Mouse (Mus musculus) myocyte (in vitro differentiated cells): ENCODE data around the gene Rab20. TPM values are rescaled to one million over a fixed set of nuclear protein-coding genes. Genes with fewer than 3 reads are reported as not detected.

Source experiments
- H3K27me3 ChIP-seq: one replicate; pipeline ENCODE4 v1.6.1; 2011; ENCODE audit not compliant: control insufficient read depth, insufficient read depth, insufficient read length
- H3K36me3 ChIP-seq: one replicate; pipeline ENCODE4 v1.6.1; 2011; ENCODE audit not compliant: control insufficient read depth, insufficient read depth
- H3K4me2 ChIP-seq: one replicate; pipeline ENCODE4 v1.6.1; 2011; ENCODE audit warnings: low read depth, control low read depth
- H3K4me3 ChIP-seq: one replicate; pipeline ENCODE4 v1.5.1; 2011; ENCODE audit warnings: mild to moderate bottlenecking, control low read depth, moderate library complexity
- H3K79me2 ChIP-seq: one replicate; pipeline ENCODE4 v1.6.1; 2011; ENCODE audit not compliant: control insufficient read depth, insufficient read depth
- H3ac ChIP-seq: one replicate; pipeline ENCODE4 v1.6.1; 2011; ENCODE audit not compliant: control insufficient read depth, insufficient read length
- CEBPB ChIP-seq: IDR thresholded peaks from 2 replicates; pipeline ENCODE4 v1.6.1; 2011; ENCODE audit warnings: mild to moderate bottlenecking, moderate library complexity; ENCODE audit not compliant: poor library complexity, insufficient read depth, severe bottlenecking
- E2F4 ChIP-seq: IDR thresholded peaks from one replicate; pipeline ENCODE4 v1.6.1; 2011; ENCODE audit warnings: mild to moderate bottlenecking, control low read depth, moderate library complexity; ENCODE audit not compliant: insufficient read depth
- MAX ChIP-seq: IDR thresholded peaks from one replicate; pipeline ENCODE4 v1.6.1; 2011; ENCODE audit warnings: low read depth, mild to moderate bottlenecking, control low read depth
- MYOD1 ChIP-seq, 3 experiments: IDR thresholded peaks; one replicate each; pipeline ENCODE4 v1.6.1; 2011; ENCODE audit warnings: control low read depth in 2 of 3, low read depth in 2 of 3, mild to moderate bottlenecking in 2 of 3, moderate library complexity in 1 of 3; ENCODE audit not compliant: insufficient read length in 2 of 3, control insufficient read depth in 1 of 3
- MYOG ChIP-seq, 3 experiments: IDR thresholded peaks; one replicate each; pipeline ENCODE4 v1.6.1; 2011; ENCODE audit warnings: control low read depth in 2 of 3, low read depth in 2 of 3, mild to moderate bottlenecking in 2 of 3; ENCODE audit not compliant: insufficient read length in 2 of 3, control insufficient read depth in 1 of 3, insufficient read depth in 1 of 3
- POLR2A ChIP-seq: IDR thresholded peaks from one replicate; pipeline ENCODE4 v1.6.1; 2011; ENCODE audit warnings: low read depth, mild to moderate bottlenecking, control low read depth, moderate library complexity; ENCODE audit not compliant: insufficient read length
- POLR2AphosphoS2 ChIP-seq: IDR thresholded peaks from one replicate; pipeline ENCODE4 v1.6.1; 2011; ENCODE audit warnings: low read depth, control low read depth; ENCODE audit not compliant: insufficient read length
- REST ChIP-seq: IDR thresholded peaks from one replicate; pipeline ENCODE4 v1.6.1; 2011; ENCODE audit warnings: mild to moderate bottlenecking, control low read depth, moderate library complexity; ENCODE audit not compliant: insufficient read depth, insufficient read length
- SRF ChIP-seq: IDR thresholded peaks from one replicate; pipeline ENCODE4 v1.6.1; 2011; ENCODE audit warnings: low read depth; ENCODE audit not compliant: control insufficient read depth, insufficient read length
- TCF12 ChIP-seq: IDR thresholded peaks from one replicate; pipeline ENCODE4 v1.6.1; 2011; ENCODE audit warnings: mild to moderate bottlenecking, control low read depth; ENCODE audit not compliant: poor library complexity, insufficient read depth, severe bottlenecking
- TCF3 ChIP-seq: IDR thresholded peaks from one replicate; pipeline ENCODE4 v1.6.1; 2011; ENCODE audit warnings: low read depth, control low read depth; ENCODE audit not compliant: insufficient read length
- USF1 ChIP-seq: IDR thresholded peaks from one replicate; pipeline ENCODE4 v1.6.1; 2011; ENCODE audit warnings: low read depth, mild to moderate bottlenecking, control low read depth, moderate library complexity
- polyA plus RNA-seq: library from polyadenylated mRNA; unstranded; fragments of >200 nt; fragmentation: generic; extraction: Trizol; gene quantifications from one replicate; pipeline ENCODE4 v1.2.1, GENCODE M21; 2012; ENCODE audit warnings: missing spikeins

Gene Rab20
- polyA plus RNA-seq, 1 experiment = 1.2 TPM

DNA sequence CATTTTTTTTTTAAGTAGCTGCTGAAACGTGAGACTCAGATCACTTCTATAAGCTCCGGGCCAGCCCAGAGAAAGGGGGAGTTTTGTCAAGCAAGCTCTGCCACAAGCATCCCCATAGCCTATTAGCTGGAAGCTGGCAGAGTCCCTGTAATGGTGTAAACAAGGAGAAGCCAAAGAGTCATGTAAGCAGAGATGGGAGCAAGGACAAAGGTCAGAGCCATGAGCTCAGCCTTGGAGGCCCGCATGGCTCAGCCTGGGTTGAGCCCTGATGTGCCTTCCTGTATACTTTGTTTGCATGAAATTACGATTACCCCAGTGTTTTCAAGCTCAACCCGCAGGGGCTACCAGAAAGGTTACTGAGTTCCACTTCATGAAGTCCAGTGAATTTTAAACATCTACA is 19.5 kb downstream of the Rab20 start:
- H3K27me3 ChIP-seq = no peaks in the 10 kb centered on the region
- H3ac ChIP-seq = no peak overlapping the region
- H3K79me2 ChIP-seq = no peaks in the 10 kb centered on the region
- H3K4me3 ChIP-seq = no peak overlapping the region
- H3K36me3 ChIP-seq = no peaks in the 10 kb centered on the region
- TF ChIP-seq USF1 (no peak), TCF12 (no peak), MAX (no peak)
- no peak overlapping the region for H3K4me2 ChIP-seq

DNA sequence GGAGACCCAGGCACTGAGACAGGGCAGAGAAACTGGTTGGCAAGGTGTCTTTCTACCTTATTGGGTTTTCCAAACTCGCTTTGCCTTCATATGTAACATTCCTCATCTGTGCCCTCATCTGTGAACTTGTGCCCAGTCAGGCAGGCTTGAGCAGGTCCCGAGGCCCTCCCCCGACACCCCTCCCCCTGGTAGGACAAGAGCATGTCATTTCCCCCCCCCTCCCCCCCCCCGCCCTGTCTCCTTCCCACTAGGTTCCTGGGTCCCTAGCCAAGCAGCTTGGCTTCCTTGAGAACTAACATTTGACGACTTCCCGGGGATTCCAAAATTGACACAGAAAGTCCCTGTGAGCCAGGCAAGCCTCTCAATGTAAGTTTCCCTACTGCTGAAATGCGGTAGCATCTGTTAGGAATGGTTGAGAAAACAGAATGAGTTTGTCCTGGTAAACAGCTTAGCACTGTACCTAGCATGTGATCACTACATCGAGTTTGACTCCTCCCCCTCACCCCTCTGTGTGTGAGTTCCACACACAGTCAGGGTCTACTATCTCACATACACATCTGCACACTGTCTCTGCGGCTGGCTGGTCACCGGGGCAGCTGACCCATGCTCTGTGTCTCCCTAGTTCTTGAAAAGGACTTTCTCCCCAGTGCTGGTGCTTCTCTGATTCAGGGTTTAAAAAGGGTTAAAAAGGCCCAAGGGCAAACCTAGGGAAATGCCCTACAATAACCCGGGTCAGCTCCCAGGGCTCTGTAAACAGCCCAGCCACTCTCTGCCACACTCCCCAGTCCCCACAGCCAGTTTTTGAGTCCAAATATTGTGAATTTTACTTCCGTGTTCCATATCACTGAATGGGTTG is 20.3 kb downstream of the Rab20 start:
- H3K4me3 ChIP-seq = no peak overlapping the region
- no peak overlapping the region for H3K4me2 ChIP-seq
- no peaks in the 10 kb centered on the region for H3K36me3 ChIP-seq

DNA sequence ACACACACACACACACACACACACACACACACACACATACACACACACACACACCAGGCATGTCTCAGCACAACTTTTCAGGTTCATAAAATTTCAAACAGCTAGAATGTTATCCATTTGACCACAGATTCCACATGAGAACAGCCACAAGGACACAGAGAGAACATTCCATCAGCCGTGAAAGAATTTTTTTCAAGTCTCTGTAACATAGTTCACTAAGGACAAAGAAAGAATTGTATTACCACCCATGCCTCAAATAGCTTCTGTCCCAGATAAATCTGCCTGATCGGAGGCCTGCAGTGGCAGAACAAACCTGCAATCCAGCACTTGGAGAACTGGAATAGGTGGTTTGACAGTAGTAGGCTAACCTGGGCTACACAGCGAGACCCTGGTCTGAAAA is 21.2 kb downstream of the Rab20 start:
- Histone ChIP-seq H3K79me2 (no peaks in the 10 kb centered on the region), H3K27me3 (no peaks in the 10 kb centered on the region), H3K4me3 (no peak overlapping the region), H3K36me3 (no peaks in the 10 kb centered on the region), H3ac (no peak overlapping the region), H3K4me2 (no peak overlapping the region)
- no peak for TF ChIP-seq SRF
- no peak for TF ChIP-seq CEBPB
- TF ChIP-seq MYOG (IDR thresholded peaks at IDR 0.05; ENCODE audit: control insufficient read depth in 1 of 3, insufficient read depth in 1 of 3, insufficient read length in 2 of 3, low read depth in 2 of 3) = no peak
- TF ChIP-seq E2F4 = no peak
- no peak for TF ChIP-seq TCF3
- no peak for TF ChIP-seq POLR2AphosphoS2
- TF ChIP-seq TCF12 = no peak
- TF ChIP-seq USF1 = no peak
- no peak for TF ChIP-seq MAX
- no peak for TF ChIP-seq MYOD1 (IDR thresholded peaks at IDR 0.05; ENCODE audit: control insufficient read depth in 1 of 3, insufficient read length in 2 of 3, low read depth in 2 of 3)
- TF ChIP-seq REST = no peak
- TF ChIP-seq POLR2A = no peak

More for the DNA sequence above, 20.3 kb downstream of the Rab20 start:
- H3K79me2 ChIP-seq = no peaks in the 10 kb centered on the region
- TF ChIP-seq POLR2AphosphoS2 (no peak), USF1 (no peak), MYOG (IDR thresholded peaks at IDR 0.05; ENCODE audit: control insufficient read depth in 1 of 3, insufficient read depth in 1 of 3, insufficient read length in 2 of 3, low read depth in 2 of 3) (no peak), MAX (no peak), E2F4 (no peak), POLR2A (no peak), REST (no peak), TCF3 (no peak), SRF (no peak), TCF12 (no peak), CEBPB (no peak), MYOD1 (IDR thresholded peaks at IDR 0.05; ENCODE audit: control insufficient read depth in 1 of 3, insufficient read length in 2 of 3, low read depth in 2 of 3) (no peak)
- no peak overlapping the region for H3ac ChIP-seq
- H3K27me3 ChIP-seq = no peaks in the 10 kb centered on the region

DNA sequence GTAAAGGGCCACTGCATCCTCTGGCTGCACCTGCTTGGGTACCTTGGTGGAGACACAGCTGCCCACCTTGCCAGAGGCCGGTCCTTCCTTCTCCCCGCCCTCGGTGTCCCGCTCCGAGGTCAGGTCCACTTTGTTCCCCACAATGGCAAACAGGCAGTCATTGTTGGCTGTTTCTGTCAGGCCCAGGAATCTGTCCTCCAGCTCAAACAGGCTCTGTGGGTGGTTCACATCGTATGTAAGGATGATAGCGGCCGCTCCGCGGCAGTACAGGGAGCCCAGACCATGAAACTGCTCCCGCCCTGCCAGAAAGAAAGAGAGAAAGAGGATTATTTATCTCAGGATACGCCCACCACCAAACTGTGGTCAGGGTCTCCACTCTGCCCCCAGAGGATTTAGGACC is 24.3 kb downstream of the Rab20 start:
- no peak overlapping the region for H3K4me3 ChIP-seq
- no peaks in the 10 kb centered on the region for H3K79me2 ChIP-seq
- TF ChIP-seq CEBPB (no peak), REST (no peak)
- no peaks in the 10 kb centered on the region for H3K27me3 ChIP-seq
- no peak overlapping the region for H3K4me2 ChIP-seq
- no peak overlapping the region for H3ac ChIP-seq
- H3K36me3 ChIP-seq = no peaks in the 10 kb centered on the region

DNA sequence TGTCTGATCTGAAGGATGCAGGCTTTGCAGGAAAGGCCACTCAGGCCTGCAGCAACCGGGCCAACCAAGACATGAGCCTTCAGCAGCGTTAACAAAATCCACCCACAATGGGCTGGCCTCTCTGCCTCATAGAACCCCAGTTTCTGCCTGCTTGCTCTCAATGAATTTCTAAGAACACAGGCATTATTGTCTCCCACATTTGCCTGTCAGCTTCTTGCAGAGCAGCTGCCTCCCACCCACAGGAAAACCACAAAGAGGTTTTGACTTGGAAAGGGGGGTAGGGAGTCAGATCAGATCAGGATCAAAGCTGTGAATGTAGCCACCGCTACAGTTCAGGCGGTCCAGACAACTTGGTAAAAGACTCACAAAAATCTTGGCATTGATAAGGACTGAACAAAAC is 25.5 kb downstream of the Rab20 start:
- TF ChIP-seq E2F4 = no peak
- TF ChIP-seq POLR2AphosphoS2 = no peak
- TF ChIP-seq REST = no peak
- no peak for TF ChIP-seq POLR2A
- TF ChIP-seq CEBPB = no peak
- no peak for TF ChIP-seq TCF3
- TF ChIP-seq TCF12 = peak; percentile 62
- TF ChIP-seq SRF = no peak
- TF ChIP-seq USF1 = no peak
- no peak for TF ChIP-seq MAX
- peak in 1 of 3 experiments; percentile 62 for TF ChIP-seq MYOG (IDR thresholded peaks at IDR 0.05; ENCODE audit: control insufficient read depth in 1 of 3, insufficient read depth in 1 of 3, insufficient read length in 2 of 3, low read depth in 2 of 3)
- TF ChIP-seq MYOD1 (IDR thresholded peaks at IDR 0.05; ENCODE audit: control insufficient read depth in 1 of 3, insufficient read length in 2 of 3, low read depth in 2 of 3) = peak in 2 of 3 experiments; percentile 59 to 76
- H3K79me2 ChIP-seq = no peaks in the 10 kb centered on the region
- no peak overlapping the region for H3K4me3 ChIP-seq
- H3K36me3 ChIP-seq = no peaks in the 10 kb centered on the region
- no peaks in the 10 kb centered on the region for H3K27me3 ChIP-seq
- H3K4me2 ChIP-seq = peak overlapping the region; percentile 61
- no peak overlapping the region for H3ac ChIP-seq
